Mouse (Mus musculus) CD8-positive naive resting alpha-beta T cell, adult 2 months (primary cell): ENCODE results near the gene Bcar1.

Experiments used
- DNase-seq, 2 experiments: peaks; one replicate each; pipeline ENCODE4 v3.0.0; 2022; ENCODE audit warnings: low read depth in 2 of 2, low spot score in 2 of 2

The Bcar1 gene

DNA sequence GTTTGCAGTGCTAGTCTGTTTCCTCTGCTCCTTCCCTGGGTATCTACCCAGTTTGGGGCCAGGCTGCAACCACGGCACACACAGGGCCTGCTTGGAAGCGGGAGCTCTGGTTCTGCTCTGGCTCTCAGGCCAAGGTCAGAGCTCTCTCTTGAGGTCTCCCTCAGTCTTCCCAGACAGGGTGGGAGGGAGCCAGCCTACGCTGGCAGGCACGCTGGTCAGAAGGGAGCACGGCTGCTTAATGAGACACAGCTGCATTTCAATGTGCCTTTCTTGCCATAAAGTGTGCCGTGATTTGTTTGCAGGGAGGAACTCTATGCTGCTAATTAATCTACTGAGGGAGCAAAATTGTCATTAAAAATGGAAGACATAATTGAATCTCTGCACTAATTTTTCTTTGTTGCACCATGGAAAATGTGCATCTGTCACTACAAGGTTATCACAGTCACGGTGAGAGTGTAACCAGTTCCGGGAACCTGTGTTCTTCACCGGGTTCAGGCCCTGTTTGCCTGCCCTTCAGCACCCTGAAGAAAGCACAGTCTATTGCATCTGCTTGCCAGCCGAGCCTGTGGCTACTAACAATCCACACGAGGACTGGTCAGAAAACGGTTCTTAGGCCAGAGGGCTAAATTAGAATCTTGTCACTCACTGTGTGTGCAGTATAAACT is 26.3 kb upstream of the Bcar1 start:
- DNase-seq, result no peak

DNA sequence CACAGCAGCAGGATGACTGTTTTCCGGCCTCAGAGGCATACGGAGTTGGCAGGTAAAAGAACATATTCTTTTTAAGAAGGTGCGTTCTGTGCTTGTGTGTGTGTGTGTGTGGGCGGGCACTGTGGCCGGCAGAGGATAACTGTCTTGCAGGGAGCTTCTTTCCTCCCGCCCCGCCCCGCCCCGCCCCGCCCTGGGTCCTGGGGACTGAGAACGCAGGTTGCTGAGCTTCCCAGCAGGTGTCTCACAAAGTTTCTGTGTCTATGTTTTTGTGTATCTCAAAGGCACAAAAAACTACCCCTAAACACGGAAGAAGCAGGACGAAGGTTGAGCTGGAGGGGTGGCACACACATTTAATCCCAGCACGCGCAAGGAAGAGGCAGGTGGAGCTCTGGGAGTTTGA is 25.7 kb upstream of the Bcar1 start:
- no peak for DNase-seq

DNA sequence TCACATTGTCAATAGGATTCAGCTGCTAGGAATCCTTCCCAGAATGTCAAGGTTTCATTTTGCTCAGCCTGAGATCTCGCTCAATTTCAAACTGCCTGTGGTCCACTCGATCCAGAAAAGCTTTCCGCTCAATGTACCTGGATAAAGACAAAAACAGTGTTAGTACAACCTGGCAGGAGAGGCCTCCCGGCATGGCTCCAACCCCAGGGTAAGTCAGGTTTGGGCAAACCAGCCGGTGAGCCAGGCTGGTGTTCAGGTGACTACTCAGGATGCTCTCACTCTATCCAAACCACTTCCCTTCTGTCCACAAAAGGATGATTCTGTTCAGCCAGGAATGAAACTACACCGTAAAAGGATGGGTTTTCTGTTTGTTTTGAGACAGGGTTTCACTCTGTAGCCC is 25.0 kb upstream of the Bcar1 start:
- no peak for DNase-seq

DNA sequence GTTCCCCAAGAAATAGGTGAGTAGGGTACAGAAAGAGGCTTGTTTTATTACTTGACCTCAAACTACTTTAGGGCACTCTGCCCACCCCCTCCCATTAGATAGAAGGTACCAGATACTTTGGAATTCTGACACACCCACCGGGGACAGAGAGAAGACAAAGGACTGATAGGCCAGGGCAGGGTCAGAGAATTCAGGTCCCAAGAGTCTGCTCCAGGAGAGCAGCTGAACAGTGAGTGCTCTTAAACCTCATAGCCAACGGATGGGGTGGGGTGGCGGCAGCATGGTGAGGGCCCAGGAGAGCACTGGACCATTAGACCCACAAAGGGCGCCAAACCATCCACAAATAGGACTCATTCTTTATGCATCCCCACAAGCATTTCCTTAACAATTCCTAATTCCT is 22.0 kb upstream of the Bcar1 start:
- DNase-seq, result no peak

DNA sequence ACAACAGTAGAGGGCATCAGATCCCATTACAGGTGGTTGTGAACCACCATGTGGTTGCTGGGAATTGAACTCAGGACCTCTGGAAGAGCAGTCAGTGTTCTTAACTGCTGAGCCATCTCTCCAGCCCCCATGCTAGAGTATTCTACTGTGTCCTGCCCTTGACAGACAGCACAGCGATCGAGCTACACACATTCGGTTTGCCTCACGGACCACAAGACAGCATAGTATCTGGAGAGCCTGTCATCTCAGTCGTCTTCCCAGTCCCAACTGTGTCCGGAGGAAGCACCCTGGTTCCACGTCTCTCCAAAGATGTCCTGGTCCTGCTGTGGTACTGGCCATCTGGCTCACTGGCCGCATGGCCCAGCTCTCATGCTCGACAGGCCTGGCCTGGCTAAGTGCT is 21.5 kb upstream of the Bcar1 start:
- no peak for DNase-seq

DNA sequence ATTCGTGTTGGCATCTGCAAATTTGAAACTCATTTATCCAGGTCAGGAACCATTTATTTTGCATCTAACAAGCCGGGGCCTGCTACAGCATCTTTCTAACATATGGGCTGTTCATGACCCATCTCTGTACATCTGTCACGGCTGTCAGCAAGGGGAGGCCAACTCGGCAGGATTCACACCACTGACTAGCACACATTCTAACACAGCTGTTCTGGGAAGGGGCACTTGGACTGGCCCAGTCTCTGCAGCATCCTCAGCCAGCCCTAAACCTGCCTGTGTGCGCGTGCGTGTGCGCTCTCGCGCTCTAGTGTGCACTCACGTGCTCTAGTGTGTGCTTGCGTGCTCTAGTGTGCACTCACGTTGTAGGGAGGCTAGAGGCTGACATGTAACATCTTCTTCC is 17.1 kb upstream of the Bcar1 start:
- DNase-seq, result no peak

DNA sequence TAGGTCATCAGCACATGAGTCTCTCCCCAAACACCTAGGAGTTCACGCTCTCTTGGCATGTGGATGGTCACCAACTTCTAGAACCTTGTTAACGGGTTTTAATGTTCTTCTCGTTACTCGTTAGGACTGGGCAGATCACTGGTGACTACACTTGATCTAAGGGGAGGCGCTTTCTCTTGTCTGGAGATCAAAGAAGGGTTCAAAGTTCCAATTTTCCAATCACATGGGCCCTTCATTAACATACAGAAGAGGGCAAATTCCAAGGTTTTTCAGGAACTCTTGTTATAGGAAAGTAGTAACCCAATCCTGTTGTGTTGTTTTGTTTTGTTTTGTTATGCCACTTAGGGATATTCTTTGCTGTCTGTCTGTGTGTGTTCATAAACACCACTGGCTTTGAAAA is 15.2 kb upstream of the Bcar1 start:
- DNase-seq, result no peak

DNA sequence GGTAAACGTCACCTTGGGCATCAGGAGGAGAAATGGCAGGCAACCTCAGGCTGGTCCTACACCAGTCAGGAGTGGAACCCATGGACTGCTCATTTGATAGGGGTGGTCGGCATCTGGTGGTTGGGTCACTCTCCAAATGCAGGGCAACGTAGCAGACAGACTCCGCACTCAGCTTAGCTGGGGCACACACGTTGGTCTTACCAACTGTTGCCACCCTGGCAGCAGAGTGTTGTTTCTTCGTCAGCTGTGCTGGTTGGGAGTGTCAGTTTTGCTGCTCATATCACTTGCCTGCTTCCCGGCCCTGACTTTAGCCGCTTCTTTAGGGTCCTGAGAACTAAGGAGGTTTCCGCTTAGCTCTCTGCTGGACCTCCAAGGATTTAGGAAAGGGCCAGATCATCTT is 14.0 kb upstream of the Bcar1 start:
- no peak for DNase-seq

DNA sequence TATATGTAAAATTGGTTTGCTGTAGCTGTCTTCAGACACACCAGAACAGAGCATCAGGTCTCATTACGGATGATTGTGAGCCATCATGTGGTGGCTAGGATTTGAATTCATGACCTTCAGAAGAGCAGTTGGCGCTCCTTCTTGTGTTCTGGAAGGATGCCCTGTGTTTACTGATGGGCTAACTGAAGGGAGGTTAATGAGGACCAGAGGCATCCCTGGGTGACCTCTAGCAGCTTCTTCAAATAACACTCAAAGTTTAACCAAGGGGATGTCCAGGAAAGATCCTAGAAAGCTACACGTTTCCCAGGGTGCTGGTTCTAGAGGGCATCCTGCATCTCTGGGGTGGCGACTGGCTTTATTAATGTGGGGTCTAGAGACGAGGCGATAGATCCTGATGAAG is 11.1 kb upstream of the Bcar1 start:
- no peak for DNase-seq

DNA sequence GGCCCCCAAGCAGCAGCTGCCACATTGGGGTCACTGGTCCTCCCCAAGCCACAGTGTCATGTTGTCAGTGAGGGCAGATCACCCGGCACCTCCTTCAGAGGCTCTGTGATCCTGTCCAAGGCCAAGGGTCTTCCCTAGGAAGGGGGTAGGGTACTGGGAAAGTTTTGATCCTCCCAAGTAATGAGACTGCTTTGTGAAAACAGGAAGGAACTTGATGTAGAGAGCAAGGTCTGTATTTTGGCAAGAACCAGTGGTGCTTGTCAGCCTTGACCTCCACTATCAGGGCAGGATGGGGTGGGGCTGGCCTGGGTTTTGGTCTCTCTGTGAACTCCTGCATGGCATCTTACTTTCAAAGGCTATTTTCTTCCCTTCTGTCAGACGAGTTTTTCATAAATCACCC is 10.5 kb upstream of the Bcar1 start:
- no peak for DNase-seq

DNA sequence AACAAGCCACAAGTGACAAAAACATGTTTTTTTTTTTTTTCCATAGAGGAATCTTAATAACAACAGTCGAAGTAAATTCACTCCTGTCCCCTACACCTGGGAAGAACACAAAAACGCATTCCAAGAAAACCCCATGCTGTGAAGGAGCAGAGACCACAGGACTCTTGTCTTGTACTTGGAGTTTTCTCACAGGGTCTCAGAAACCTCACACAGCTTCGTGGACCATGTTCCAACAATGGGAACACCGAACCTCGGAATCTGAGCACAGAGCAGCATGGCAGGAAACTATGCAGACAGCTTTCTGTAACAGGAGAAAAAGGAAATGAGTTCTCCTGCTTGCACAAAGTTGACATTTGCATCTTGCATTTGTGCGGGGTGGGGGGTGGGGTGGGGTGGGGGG is 5.2 kb upstream of the Bcar1 start:
- DNase-seq, result no peak

DNA sequence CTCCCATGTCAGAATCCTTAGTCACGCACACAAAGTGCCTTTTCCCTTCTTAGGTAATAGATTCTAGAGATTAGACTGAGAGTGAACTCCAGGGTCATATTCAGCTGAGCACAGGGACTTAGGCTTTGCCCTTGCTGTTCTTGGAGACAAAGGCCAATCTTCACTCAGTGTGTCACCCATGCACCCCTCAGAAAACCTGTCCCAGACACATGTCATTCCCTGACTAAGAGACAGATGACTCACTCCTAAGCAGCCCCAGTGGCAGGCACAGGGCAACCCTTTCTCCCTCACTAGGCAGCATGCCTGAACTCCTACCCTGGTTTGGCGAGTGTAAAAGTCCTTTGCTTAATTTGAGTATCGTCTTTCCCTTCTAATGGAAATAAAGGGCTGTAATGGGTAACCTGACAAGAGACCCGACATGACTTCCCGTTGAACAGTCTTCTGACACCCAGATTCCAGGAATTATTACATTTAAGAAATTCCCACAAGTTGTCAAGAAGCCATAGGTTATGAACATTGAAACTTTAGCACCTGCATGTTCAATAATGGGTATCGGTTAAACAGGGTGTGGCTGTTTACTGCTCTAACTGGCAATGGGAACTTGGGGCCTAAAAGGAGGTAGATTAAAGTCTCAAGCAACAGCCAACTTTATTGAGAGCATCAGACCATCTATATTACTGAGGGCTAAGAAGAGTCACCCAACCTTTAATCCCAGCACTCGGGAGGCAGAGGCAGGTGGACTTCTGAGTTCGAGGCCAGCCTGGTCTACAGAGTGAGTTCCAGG is 4.4 kb upstream of the Bcar1 start:
- no peak for DNase-seq

DNA sequence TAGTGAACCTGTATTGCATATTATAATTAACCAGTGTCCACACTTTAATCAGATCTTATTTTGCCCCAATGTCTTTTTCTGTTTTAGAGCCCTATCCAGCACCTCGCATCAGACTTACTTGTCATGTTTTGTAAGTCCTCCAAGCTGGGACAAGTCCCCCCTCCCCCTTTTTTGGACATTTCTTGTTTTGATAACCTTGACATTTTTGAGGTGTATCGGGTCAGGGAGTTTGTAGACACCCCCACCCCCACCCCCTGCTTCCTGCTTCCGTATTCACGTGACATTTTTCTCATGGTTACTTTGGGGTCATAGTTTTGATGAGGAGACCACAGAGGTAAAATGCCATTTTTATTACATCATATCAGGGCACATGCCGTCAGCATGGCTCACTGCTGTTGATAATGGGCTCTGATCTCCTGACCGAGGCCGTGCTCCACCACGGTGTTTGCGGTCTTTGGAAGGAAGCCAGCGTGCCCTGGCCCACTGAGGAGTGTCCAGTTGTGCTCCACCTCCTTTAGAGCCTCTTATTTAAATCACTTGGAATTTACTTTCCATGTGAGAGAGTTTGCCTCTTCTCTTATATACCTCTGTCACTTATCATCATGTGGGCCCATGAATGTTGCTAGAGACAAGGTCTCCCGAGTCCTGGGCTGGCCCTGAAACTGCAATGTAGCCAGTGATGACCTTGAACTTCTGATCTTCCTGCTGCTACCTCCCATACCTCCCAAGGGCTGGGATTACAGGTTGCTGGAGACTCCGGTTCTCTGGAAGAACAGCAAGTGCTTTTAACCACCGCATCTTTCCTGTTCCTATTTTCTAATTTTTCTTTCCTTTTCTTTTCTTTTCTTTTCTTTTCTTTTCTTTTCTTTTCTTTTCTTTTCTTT is 3.2 kb upstream of the Bcar1 start:
- no peak for DNase-seq

DNA sequence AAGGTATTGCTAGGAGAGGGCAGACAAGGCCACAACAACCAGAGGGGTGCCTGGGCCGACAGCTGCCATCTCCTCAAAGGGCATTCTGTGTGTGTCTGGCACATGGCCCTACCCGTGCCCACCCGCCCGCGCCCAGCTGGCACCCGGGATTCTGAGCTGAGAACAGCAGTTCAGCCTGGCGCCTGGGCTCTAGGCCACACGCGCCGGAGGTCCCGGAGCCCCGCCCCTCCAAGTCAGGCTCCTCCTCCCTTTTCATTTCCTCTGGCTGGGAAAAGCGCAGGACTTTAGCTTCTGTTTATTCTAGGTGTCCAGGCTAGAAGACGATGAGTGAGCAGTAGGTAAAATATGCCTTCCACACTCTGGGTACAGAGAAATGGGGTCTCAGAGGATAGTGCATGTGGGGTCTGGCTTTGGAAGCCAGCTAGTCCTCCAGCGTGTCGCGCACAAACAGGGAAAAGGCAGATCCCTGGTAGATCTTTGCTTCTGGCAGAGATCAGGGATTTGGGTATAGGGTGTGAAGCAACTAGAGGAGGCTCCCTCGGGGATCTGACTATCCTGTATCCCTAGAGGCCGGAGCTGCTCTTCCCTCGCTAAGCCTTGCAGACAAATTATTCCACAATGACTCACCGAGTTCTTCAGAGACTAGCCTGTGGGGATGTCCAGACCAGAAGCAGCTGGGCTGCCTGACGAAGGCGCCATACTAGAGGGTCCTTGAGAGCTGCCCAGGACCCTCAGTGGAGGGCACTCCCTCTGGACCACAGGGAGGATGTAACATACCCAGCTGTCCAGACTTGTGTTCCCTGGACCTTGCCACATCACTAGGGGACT is 2.2 kb upstream of the Bcar1 start:
- no peak for DNase-seq

DNA sequence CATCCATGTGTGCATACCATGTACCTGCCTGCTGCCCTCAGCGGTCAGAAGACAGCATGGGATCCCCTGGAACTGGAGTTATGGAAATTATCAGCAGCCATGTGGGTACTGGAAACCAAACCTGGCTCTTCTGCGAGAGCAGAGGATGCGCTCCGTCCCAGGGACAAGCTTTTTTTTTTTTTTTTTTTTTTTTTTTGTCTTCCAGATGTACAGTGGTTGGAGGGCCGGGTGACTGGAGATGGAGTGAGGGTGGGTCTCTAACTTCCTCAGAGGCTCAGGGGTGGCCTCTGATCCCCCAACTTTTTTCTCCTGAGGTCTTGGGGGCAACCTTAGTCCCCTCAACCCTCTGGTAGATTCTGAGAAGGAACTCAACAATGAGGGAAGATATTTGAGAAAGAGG is 1.5 kb upstream of the Bcar1 start:
- no peak for DNase-seq

DNA sequence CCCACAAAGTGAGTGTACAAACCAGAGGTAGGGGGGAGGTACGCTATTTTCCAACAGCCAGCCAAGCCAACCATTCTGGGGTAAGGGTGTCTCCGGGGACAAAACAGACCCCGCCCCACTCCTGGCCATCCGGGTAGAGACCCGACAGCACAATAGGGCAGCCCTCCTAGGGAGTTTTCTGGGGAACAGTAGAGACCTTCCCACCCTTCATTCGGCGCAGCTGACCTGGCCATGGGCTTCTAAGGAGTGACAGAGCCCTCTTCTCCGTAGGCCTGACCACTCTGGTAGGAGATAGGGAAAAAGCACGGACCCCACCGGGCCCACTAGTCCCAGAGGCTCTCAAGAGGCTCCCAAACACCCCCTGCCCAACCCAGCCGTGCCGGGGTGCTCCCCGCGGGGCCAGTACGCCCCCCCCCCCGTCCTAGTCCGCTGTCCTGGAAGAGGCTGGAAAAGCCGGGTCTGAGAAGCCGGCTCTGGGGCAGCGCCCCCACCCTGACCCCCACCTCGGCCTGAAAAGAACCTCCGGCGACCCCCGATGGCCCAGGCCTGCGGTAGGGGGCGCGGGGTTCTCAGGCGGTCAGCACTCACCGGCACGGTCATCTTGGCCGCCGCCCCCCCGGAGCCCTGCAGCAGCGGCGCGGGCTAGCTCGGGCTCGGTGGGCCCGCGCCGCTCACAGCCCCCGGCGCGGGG is 363 bp downstream of the Bcar1 start:
- DNase-seq, result no peak

DNA sequence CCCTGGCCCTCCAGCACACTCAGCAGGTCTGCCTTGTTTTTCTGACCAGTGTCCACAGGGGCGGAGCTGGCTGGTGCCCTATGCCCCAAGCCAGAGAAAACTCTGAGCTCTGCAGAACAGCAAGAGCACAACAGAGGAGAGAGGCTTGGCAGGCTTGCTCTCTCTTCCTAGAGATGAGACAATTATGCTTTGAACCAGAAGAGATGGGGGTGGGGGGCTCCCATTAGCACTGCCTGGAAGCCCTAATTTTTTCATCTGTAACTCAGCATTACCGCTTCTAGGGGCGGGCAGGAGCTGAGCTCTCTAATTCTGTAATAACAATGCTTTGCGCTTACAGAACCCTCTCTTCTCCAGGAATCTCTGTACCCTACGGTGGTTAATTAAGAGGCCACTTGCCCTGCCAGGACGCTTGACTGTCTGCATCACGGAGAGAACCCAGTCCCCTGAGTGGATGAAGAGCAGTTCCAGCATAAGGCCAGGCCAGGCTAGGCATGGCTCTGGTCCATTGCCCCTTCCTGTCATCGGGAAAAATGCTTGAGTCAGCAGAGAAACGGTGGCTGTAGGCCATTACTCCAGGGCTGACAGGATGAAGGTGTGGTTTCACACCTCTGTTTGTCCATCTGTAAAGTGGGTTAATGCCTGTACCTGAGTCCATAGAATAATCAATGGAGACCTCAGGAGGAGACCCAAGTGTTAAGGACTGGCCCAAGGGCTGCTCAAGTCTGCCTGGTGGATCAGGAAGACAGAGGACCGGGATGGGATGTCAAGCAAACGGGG is 1.2 kb downstream of the Bcar1 start:
- DNase-seq, result no peak

DNA sequence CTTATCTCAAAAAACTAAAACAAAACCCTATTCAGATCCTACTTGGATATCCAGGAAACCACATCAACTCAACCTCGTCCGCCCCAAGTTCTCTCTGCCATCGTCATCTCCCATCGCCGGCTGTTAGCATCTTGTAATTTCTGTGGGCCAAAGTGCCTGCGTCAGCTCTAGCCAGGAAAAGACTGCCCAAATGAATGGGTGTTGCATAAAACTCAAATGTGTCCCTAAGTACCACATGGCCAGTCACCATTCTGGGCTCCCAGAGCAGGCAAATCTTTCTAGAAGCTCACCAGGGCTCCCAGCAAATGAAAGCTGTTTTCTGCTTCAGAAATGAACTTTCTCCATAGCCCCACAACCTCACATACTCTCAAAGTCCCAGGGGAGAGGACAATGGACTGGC is 2.1 kb downstream of the Bcar1 start:
- DNase-seq, result no peak

DNA sequence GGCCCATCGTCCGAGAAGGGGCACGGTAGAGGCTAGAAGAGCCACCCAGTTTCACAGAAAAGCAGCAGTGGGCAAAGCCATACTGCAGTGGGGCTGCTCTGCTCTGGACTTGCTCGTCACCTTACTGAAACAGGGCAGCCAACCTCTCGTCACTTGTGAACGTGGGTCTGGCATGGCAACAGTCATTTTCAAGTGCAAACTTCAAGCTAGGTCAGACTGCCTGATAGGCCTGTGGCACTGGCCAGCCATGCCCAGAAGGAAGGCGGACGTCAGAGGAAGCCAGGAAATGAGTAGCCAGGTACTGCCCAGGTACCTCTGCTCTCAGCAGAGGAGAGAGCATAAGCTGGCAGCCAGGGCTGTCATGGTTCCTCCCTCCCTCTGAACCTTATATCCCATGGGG is 2.6 kb downstream of the Bcar1 start:
- no peak for DNase-seq

DNA sequence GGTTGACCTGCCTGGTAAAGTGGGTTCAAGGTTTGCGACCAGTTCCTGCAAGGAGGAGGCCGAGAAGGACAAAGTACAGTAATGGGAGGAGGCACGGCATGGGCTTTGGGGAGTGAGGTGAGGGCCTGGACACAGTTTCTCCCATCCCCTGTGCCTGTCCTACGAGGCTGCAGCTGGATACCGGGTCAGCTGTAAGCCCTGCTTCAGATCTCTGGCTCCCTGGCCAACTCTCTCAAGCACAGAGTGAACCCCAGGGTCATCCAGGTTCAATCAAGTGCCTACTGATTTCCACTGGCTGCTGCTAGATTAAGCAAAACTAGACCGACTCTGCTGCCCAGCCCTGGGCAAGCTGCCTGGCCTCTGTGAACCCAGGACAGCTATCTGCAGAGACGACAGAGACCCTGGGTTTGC is 3.3 kb downstream of the Bcar1 start:
- DNase-seq, result no peak
